Mouse (Mus musculus): ENCODE results near the gene Vps37c. TPM values are rescaled to one million over a fixed set of nuclear protein-coding genes. Genes with fewer than 3 reads are reported as not detected.
A peak's percentile ranks its signal among the peaks of the same experiment; 100 is the strongest.

Gene Vps37c
- polyA plus RNA-seq, 1 experiment, result 29.5 TPM

GRCm38 (mm10) chr19:10661373-10661772 lies 27.2 kb upstream of the Vps37c start:
- TF ChIP-seq POLR2A (IDR thresholded peaks at IDR 0.05; ENCODE audit: borderline replicate concordance, control insufficient read depth, low read depth, low read length) (no peak), CTCF (IDR thresholded peaks at IDR 0.05; ENCODE audit: control insufficient read depth, insufficient read depth, low read length) (no peak)
- 64% methylated on average over 5 of the region's 5 CpGs for WGBS
- Histone ChIP-seq H3K4me1 (ENCODE audit: control insufficient read depth, insufficient read depth, low read length) (peaks cover 2% of the 10 kb centered on the region; the same call in 1 of the 2 replicates), H3K27ac (ENCODE audit: control insufficient read depth, insufficient read depth, low read depth, low read length, poor library complexity) (peak overlapping the region; percentile 79), H3K4me3 (replicated peaks; ENCODE audit: control insufficient read depth, low read depth, low read length) (no peak overlapping the region)

- peaks cover 2% of the 10 kb centered on the region; the same call in 1 of the 2 replicates for H3K4me1 ChIP-seq (ENCODE audit: control insufficient read depth, insufficient read depth, low read length)
Measured at GRCm38 (mm10) chr19:10661919-10662318, 26.6 kb upstream of the Vps37c start.

GRCm38 (mm10) chr19:10662665-10663064 lies 25.9 kb upstream of the Vps37c start:
- no peak for TF ChIP-seq POLR2A (IDR thresholded peaks at IDR 0.05; ENCODE audit: borderline replicate concordance, control insufficient read depth, low read depth, low read length)
- TF ChIP-seq CTCF (IDR thresholded peaks at IDR 0.05; ENCODE audit: control insufficient read depth, insufficient read depth, low read length), result no peak
- Histone ChIP-seq H3K4me3 (replicated peaks; ENCODE audit: control insufficient read depth, low read depth, low read length) (no peak overlapping the region), H3K4me1 (ENCODE audit: control insufficient read depth, insufficient read depth, low read length) (peaks cover 2% of the 10 kb centered on the region; the same call in 1 of the 2 replicates), H3K27ac (ENCODE audit: control insufficient read depth, insufficient read depth, low read depth, low read length, poor library complexity) (peak overlapping the region; percentile 56; the same call in 1 of the 2 replicates)
- WGBS, result 38% methylated on average over 3 of the region's 3 CpGs

More at GRCm38 (mm10) chr19:10661919-10662318, 26.6 kb upstream of the Vps37c start:
- 49% methylated on average over 2 of the region's 2 CpGs for WGBS
- H3K27ac ChIP-seq (ENCODE audit: control insufficient read depth, insufficient read depth, low read depth, low read length, poor library complexity), result peak overlapping the region; percentile 56
- TF ChIP-seq POLR2A (IDR thresholded peaks at IDR 0.05; ENCODE audit: borderline replicate concordance, control insufficient read depth, low read depth, low read length), result no peak
- no peak for TF ChIP-seq CTCF (IDR thresholded peaks at IDR 0.05; ENCODE audit: control insufficient read depth, insufficient read depth, low read length)
- no peak overlapping the region for H3K4me3 ChIP-seq (replicated peaks; ENCODE audit: control insufficient read depth, low read depth, low read length)

GRCm38 (mm10) chr19:10665093-10665492 lies 23.4 kb upstream of the Vps37c start:
- Histone ChIP-seq H3K27ac (ENCODE audit: control insufficient read depth, insufficient read depth, low read depth, low read length, poor library complexity) (no peak overlapping the region), H3K4me3 (replicated peaks; ENCODE audit: control insufficient read depth, low read depth, low read length) (no peak overlapping the region), H3K4me1 (ENCODE audit: control insufficient read depth, insufficient read depth, low read length) (peaks cover 2% of the 10 kb centered on the region; the same call in 1 of the 2 replicates)
- TF ChIP-seq POLR2A (IDR thresholded peaks at IDR 0.05; ENCODE audit: borderline replicate concordance, control insufficient read depth, low read depth, low read length) (no peak), CTCF (IDR thresholded peaks at IDR 0.05; ENCODE audit: control insufficient read depth, insufficient read depth, low read length) (no peak)
- 64% methylated on average over 3 of the region's 3 CpGs for WGBS

DNA sequence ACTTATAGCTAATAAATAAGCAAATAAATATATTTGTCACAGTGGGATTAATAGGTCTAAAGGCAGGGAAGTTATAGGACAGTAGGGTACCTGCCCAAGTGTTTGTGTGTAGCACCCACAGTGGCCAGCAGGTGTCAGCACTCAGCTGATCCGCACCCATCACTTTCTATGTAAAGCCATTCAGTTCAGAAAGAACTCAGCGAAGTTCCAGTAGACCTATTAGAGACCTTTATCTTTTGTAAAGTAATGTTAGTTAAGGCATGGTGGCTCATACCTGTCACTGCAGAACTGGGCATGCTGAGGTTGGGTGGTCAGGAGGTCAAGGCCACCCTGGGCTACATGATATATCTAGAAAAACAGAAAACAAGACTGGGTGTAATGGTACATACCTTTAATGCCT lies 23.0 kb upstream of the Vps37c start:
- Histone ChIP-seq H3K4me3 (replicated peaks; ENCODE audit: control insufficient read depth, low read depth, low read length) (no peak overlapping the region), H3K4me1 (ENCODE audit: control insufficient read depth, insufficient read depth, low read length) (peaks cover 2% of the 10 kb centered on the region; the same call in 1 of the 2 replicates), H3K27ac (ENCODE audit: control insufficient read depth, insufficient read depth, low read depth, low read length, poor library complexity) (no peak overlapping the region)
- 6% methylated on average over 2 of the region's 2 CpGs for WGBS
- TF ChIP-seq CTCF (IDR thresholded peaks at IDR 0.05; ENCODE audit: control insufficient read depth, insufficient read depth, low read length), result peak; percentile 94
- no peak for TF ChIP-seq POLR2A (IDR thresholded peaks at IDR 0.05; ENCODE audit: borderline replicate concordance, control insufficient read depth, low read depth, low read length)

DNA sequence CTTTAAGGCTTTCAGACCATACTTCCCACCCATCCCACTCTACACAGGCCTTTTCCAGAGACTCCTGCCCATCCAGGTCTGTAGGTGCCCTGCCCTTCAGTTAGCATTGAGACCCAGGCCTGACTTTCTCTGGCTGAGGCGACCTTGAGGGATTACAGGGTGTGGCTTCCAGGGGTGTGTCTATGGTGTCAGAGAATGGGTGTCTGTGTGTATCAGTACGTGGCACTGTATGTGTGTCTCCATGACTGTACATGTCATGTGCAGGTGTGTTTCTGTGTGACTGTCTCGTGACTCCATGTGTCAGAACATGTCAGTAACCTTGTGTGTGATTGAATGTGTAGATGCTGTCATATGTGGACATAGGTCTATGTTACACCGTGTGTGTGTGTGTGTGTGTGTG lies 17.2 kb upstream of the Vps37c start:
- H3K4me1 ChIP-seq (ENCODE audit: control insufficient read depth, insufficient read depth, low read length), result no peaks in the 10 kb centered on the region
- WGBS, result 74% methylated on average over 4 of the region's 4 CpGs
- no peak overlapping the region for H3K27ac ChIP-seq (ENCODE audit: control insufficient read depth, insufficient read depth, low read depth, low read length, poor library complexity)
- no peak overlapping the region for H3K4me3 ChIP-seq (replicated peaks; ENCODE audit: control insufficient read depth, low read depth, low read length)
- no peak for TF ChIP-seq CTCF (IDR thresholded peaks at IDR 0.05; ENCODE audit: control insufficient read depth, insufficient read depth, low read length)
- TF ChIP-seq POLR2A (IDR thresholded peaks at IDR 0.05; ENCODE audit: borderline replicate concordance, control insufficient read depth, low read depth, low read length), result no peak

DNA sequence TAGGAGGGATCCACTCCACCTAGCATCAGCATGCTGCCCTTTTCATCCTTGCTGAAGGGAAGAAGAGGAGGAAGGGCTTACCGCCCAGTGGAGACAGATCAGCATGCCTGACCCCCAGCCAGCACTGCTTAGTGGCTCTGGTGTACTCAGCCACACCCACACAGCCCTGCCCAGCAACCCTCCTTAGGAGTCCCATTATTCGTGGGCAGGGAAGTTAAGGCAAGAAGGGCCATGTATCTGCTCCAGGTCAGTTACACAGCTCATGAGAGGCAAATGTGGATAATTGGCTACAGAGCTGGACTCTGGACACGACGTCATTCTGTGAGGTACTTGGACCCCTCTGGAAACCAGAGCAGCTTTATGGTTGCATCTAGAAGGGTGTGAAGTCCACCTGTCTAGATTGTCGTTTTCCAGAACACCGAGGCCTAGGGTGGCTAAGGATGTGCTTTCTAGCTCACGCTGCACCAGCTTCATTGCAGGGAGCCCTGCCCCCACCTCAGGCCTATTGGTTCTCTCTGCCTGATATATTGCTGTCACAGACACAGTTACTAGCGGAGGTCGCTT lies 16.6 kb upstream of the Vps37c start:
- no peaks in the 10 kb centered on the region for H3K4me1 ChIP-seq (ENCODE audit: control insufficient read depth, insufficient read depth, low read length)
- 80% methylated on average over 9 of the region's 9 CpGs for WGBS
- TF ChIP-seq POLR2A (IDR thresholded peaks at IDR 0.05; ENCODE audit: borderline replicate concordance, control insufficient read depth, low read depth, low read length) (no peak), CTCF (IDR thresholded peaks at IDR 0.05; ENCODE audit: control insufficient read depth, insufficient read depth, low read length) (no peak)
- H3K27ac ChIP-seq (ENCODE audit: control insufficient read depth, insufficient read depth, low read depth, low read length, poor library complexity), result no peak overlapping the region
- H3K4me3 ChIP-seq (replicated peaks; ENCODE audit: control insufficient read depth, low read depth, low read length), result no peak overlapping the region

- Histone ChIP-seq H3K4me3 (replicated peaks; ENCODE audit: control insufficient read depth, low read depth, low read length) (no peak overlapping the region), H3K27ac (ENCODE audit: control insufficient read depth, insufficient read depth, low read depth, low read length, poor library complexity) (no peak overlapping the region), H3K4me1 (ENCODE audit: control insufficient read depth, insufficient read depth, low read length) (no peaks in the 10 kb centered on the region)
- no peak for TF ChIP-seq POLR2A (IDR thresholded peaks at IDR 0.05; ENCODE audit: borderline replicate concordance, control insufficient read depth, low read depth, low read length)
- TF ChIP-seq CTCF (IDR thresholded peaks at IDR 0.05; ENCODE audit: control insufficient read depth, insufficient read depth, low read length), result no peak
- WGBS, result 76% methylated on average over 1 of the region's 1 CpGs
Measured at GRCm38 (mm10) chr19:10673275-10673674, 15.3 kb upstream of the Vps37c start.

All from bone marrow, adult 2 months (tissue).